Mouse (Mus musculus) brain, embryonic 14.5 days (tissue): Measurements from ENCODE around the gene Nmnat2. TPM values are rescaled to one million over a fixed set of nuclear protein-coding genes. Genes with fewer than 3 reads are reported as not detected.

Source experiments
- DNase-seq: peaks from one replicate; pipeline ENCODE4 v3.0.0-alpha.2; 2011; ENCODE audit warnings: low read depth
- CTCF ChIP-seq: fragments of 200-500 bp; IDR thresholded peaks from 2 replicates; pipeline ENCODE4 v1.5.1; 2012; ENCODE audit warnings: inconsistent platforms, mild to moderate bottlenecking, moderate library complexity, borderline replicate concordance; ENCODE audit not compliant: insufficient read depth, insufficient read length; ENCODE audit errors: extremely low read depth
- POLR2A ChIP-seq: fragments of 200-500 bp; IDR thresholded peaks from 2 replicates; pipeline ENCODE4 v1.6.1; 2012; ENCODE audit warnings: mild to moderate bottlenecking, inconsistent platforms, borderline replicate concordance; ENCODE audit not compliant: poor library complexity, insufficient read depth, insufficient read length, severe bottlenecking; ENCODE audit errors: extremely low read depth
- polyA plus RNA-seq: library from polyadenylated mRNA; depleted of rRNA; stranded (reverse); fragments of >200 nt; gene quantifications from 2 replicates; pipeline ENCODE4 v1.2.3, GENCODE M21; 2012

The Nmnat2 gene
- polyA plus RNA-seq, 1 experiment, result 82.4 TPM

- no peak for DNase-seq
- TF ChIP-seq CTCF, result no peak
These were observed 142.4 kb downstream of the Nmnat2 start for GRCm38 (mm10) chr1:153097017-153097675.

- TF ChIP-seq POLR2A (no peak), CTCF (no peak)
- DNase-seq, result no peak
These were observed 143.8 kb downstream of the Nmnat2 start for GRCm38 (mm10) chr1:153098586-153098985.

- TF ChIP-seq CTCF (no peak), POLR2A (no peak)
- DNase-seq, result no peak
These were observed 146.1 kb downstream of the Nmnat2 start for GRCm38 (mm10) chr1:153100912-153101311.

GRCm38 (mm10) chr1:153101327-153101880, 146.6 kb downstream of the Nmnat2 start:
- TF ChIP-seq CTCF (peak; percentile 61; the same call in 1 of the 2 replicates), POLR2A (no peak)
- peak; percentile 70 for DNase-seq

GRCm38 (mm10) chr1:153102296-153103185, 147.7 kb downstream of the Nmnat2 start:
- DNase-seq, result peak; percentile 19
- TF ChIP-seq POLR2A (no peak), CTCF (no peak)

- DNase-seq, result no peak
- TF ChIP-seq CTCF, result no peak
- TF ChIP-seq POLR2A, result no peak
These were observed 148.4 kb downstream of the Nmnat2 start for GRCm38 (mm10) chr1:153103186-153103554.

- DNase-seq, result no peak
- no peak for TF ChIP-seq CTCF
- no peak for TF ChIP-seq POLR2A
These were observed 150.0 kb downstream of the Nmnat2 start for GRCm38 (mm10) chr1:153104804-153105203.

- DNase-seq, result peak; percentile 85
- TF ChIP-seq CTCF, result no peak
- no peak for TF ChIP-seq POLR2A
These were observed 153.1 kb downstream of the Nmnat2 start for GRCm38 (mm10) chr1:153107866-153108265.

GRCm38 (mm10) chr1:153109346-153109745, 154.6 kb downstream of the Nmnat2 start:
- TF ChIP-seq POLR2A (no peak), CTCF (no peak)
- no peak for DNase-seq

GRCm38 (mm10) chr1:153109836-153110235, 155.0 kb downstream of the Nmnat2 start:
- no peak for DNase-seq

GRCm38 (mm10) chr1:153111596-153111995, 156.8 kb downstream of the Nmnat2 start:
- TF ChIP-seq POLR2A, result no peak
- no peak for TF ChIP-seq CTCF
- peak; percentile 33 for DNase-seq

More at GRCm38 (mm10) chr1:153109836-153110235, 155.0 kb downstream of the Nmnat2 start:
- TF ChIP-seq CTCF (no peak), POLR2A (no peak)

GRCm38 (mm10) chr1:153115315-153115714, 160.5 kb downstream of the Nmnat2 start:
- TF ChIP-seq POLR2A, result no peak
- no peak for TF ChIP-seq CTCF
- no peak for DNase-seq

- DNase-seq, result no peak
- no peak for TF ChIP-seq CTCF
- TF ChIP-seq POLR2A, result no peak
These were observed 165.8 kb downstream of the Nmnat2 start for GRCm38 (mm10) chr1:153120544-153120943.
